Mouse (Mus musculus): Measurements from ENCODE around the gene Rab3d.

GRCm38 (mm10) chr9:21938234-21938855 lies 20.4 kb upstream of the Rab3d start:
- no peak for TF ChIP-seq CTCF (IDR thresholded peaks at IDR 0.05; ENCODE audit: borderline replicate concordance, control insufficient read depth, extremely low read depth, insufficient read depth, low read length, poor library complexity)
- no peak for TF ChIP-seq POLR2A (IDR thresholded peaks at IDR 0.05; ENCODE audit: control insufficient read depth, extremely low read depth, insufficient read depth, low read length, poor library complexity)
